Mouse (Mus musculus) heart, adult 2 months (tissue): ENCODE measurements at regions not wholly inside any gene's neighbourhood (a gene's known extent, or its start where the extent isn't known, plus 50 kb on each side); places are given as distances from the start of the nearest gene placed in this dataset.

Source experiments
- DNase-seq, 2 experiments: peaks; one replicate each; pipeline ENCODE4 v3.0.0; 2021
- H3K27ac ChIP-seq: fragments of 200-600 bp; 2 replicates; pipeline ENCODE4 v1.8.1; 2022
- H3K27me3 ChIP-seq: fragments of 200-500 bp; 2 replicates; pipeline ENCODE4 v1.6.1; 2012; ENCODE audit warnings: mild to moderate bottlenecking, low read length, inconsistent platforms, mixed read lengths; ENCODE audit not compliant: control insufficient read depth, insufficient read depth
- H3K36me3 ChIP-seq: fragments of 200-500 bp; 2 replicates; pipeline ENCODE4 v1.6.1; 2012; ENCODE audit warnings: low read length, inconsistent platforms; ENCODE audit not compliant: control insufficient read depth, insufficient read depth
- H3K4me1 ChIP-seq: fragments of 200-500 bp; 2 replicates; pipeline ENCODE4 v1.6.1; 2011; ENCODE audit warnings: low read length; ENCODE audit not compliant: control insufficient read depth, insufficient read depth
- H3K4me3 ChIP-seq: fragments of 200-600 bp; 2 replicates; pipeline ENCODE4 v1.8.1; 2022
- H3K79me2 ChIP-seq: fragments of 200-500 bp; replicated peaks from 2 replicates; pipeline ENCODE4 v1.6.1; 2012; ENCODE audit warnings: mild to moderate bottlenecking, inconsistent platforms, low read length, moderate library complexity, mixed read lengths; ENCODE audit not compliant: control insufficient read depth, insufficient read depth
- H3K9ac ChIP-seq: fragments of 200-500 bp; 2 replicates; pipeline ENCODE4 v1.6.1; 2012; ENCODE audit warnings: low read depth, mild to moderate bottlenecking, control low read depth, inconsistent platforms, low read length, mixed read lengths
- CTCF ChIP-seq: fragments of 200-600 bp; IDR thresholded peaks from 2 replicates; pipeline ENCODE4 v1.8.1; 2022; ENCODE audit warnings: antibody characterized with exemption, mild to moderate bottlenecking, moderate library complexity
- EP300 ChIP-seq: fragments of 200-500 bp; IDR thresholded peaks from 2 replicates; pipeline ENCODE4 v1.6.1; 2011; ENCODE audit warnings: low read depth, low read length, control low read depth; ENCODE audit not compliant: insufficient read depth
- POLR2A ChIP-seq: fragments of 200-500 bp; IDR thresholded peaks from 2 replicates; pipeline ENCODE4 v1.6.1; 2011; ENCODE audit warnings: mild to moderate bottlenecking, low read depth, low read length, control low read depth; ENCODE audit not compliant: insufficient read depth
- WGBS: fragments of 180-500 bp; shearing (Covaris S2); methylation state at CpG from one replicate; pipeline ENCODE4 v1.1.7; 2018; 5-methylcytosine and 5-hydroxymethylcytosine counted together
- intact Hi-C: fragments of 180-260 bp; cut with DNase I; formaldehyde crosslinking; loops from one replicate; pipeline ENCODE4 v1.15.1; 2025

- TF ChIP-seq CTCF (no peak), POLR2A (no peak), EP300 (no peak)
- intact Hi-C loops = no loop called here
- 74% methylated on average over 3 of the region's 3 CpGs for WGBS
These were observed 74.4 kb upstream of the Tnrc6c start for GRCm38 (mm10) chr11:117579720-117580119.

DNA sequence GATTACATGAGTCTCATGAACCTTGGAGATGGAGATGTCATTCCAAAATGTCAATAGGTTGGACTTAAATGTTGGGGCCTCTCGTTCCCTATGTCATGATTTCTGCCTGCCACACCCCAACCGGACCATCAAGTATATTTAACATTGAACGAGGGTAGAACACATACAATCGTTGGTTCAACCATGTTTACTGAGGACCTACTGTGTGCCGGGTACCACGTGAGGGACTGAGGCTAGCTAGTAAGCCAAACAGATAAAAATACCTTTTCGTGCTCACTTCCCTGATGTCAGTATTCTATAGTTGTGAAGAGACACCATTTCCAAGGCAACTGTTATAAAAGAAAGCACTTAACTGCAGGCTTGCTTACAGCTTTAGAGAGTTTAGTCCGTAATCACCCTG, 70.6 kb upstream of the Tnrc6c start:
- no peak overlapping the region for H3K9ac ChIP-seq
- H3K79me2 ChIP-seq = no peaks in the 10 kb centered on the region
- no peaks in the 10 kb centered on the region for H3K36me3 ChIP-seq
- no peak overlapping the region for H3K27ac ChIP-seq
- TF ChIP-seq CTCF (no peak), EP300 (no peak), POLR2A (no peak)
- H3K4me1 ChIP-seq = no peaks in the 10 kb centered on the region
- H3K4me3 ChIP-seq = no peak overlapping the region
- 94% methylated on average over 8 of the region's 8 CpGs for whole genome bisulfite sequencing
- H3K27me3 ChIP-seq = no peaks in the 10 kb centered on the region
- no peak for DNase-seq
- intact Hi-C loops = no loop called here

More at GRCm38 (mm10) chr11:117579720-117580119, 74.4 kb upstream of the Tnrc6c start:
- peaks cover 1% of the 10 kb centered on the region; the same call in 1 of the 2 replicates for H3K4me1 ChIP-seq
- H3K27ac ChIP-seq = no peak overlapping the region
- H3K36me3 ChIP-seq = no peaks in the 10 kb centered on the region
- no peak overlapping the region for H3K4me3 ChIP-seq
- no peaks in the 10 kb centered on the region for H3K79me2 ChIP-seq
- no peaks in the 10 kb centered on the region for H3K27me3 ChIP-seq
- no peak overlapping the region for H3K9ac ChIP-seq
- DNase-seq = no peak

DNA sequence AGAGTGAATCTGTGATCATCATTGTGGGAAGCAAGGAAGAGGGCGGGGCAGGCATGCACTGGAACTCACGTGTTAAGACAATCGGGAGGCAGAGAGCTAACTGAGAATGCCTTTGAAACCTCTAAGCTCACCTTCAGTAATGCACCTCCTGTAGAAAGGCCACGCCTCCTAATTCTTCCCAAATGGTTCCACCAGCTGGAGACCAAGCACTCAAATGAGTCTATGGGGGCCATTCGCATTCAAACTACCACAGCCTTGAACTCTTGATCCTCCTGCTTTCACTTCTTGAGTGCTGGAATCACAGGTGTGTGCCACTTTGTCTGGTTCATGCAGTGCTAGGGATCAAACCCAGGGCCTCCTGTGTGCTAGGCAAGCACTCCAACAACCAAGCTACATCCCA, 68.5 kb upstream of the Tnrc6c start:
- no peak overlapping the region for H3K4me3 ChIP-seq
- 78% methylated on average over 5 of the region's 5 CpGs for WGBS

GRCm38 (mm10) chr11:117586063-117586462, 68.0 kb upstream of the Tnrc6c start:
- H3K4me3 ChIP-seq = no peak overlapping the region
- no peaks in the 10 kb centered on the region for H3K27me3 ChIP-seq
- TF ChIP-seq EP300 = no peak
- no peak for TF ChIP-seq CTCF
- TF ChIP-seq POLR2A = no peak
- WGBS = 70% methylated on average over 4 of the region's 4 CpGs
- no peak overlapping the region for H3K9ac ChIP-seq
- H3K27ac ChIP-seq = no peak overlapping the region
- no peaks in the 10 kb centered on the region for H3K79me2 ChIP-seq
- intact Hi-C loops = no loop called here
- no peaks in the 10 kb centered on the region for H3K4me1 ChIP-seq
- no peak for DNase-seq
- H3K36me3 ChIP-seq = no peaks in the 10 kb centered on the region

More for the DNA sequence above, 68.5 kb upstream of the Tnrc6c start:
- no peaks in the 10 kb centered on the region for H3K4me1 ChIP-seq
- no peak for DNase-seq
- no peaks in the 10 kb centered on the region for H3K36me3 ChIP-seq
- H3K9ac ChIP-seq = no peak overlapping the region
- TF ChIP-seq CTCF (no peak), EP300 (no peak), POLR2A (no peak)
- H3K27me3 ChIP-seq = no peaks in the 10 kb centered on the region
- no peaks in the 10 kb centered on the region for H3K79me2 ChIP-seq
- intact Hi-C loops = no loop called here
- no peak overlapping the region for H3K27ac ChIP-seq

DNA sequence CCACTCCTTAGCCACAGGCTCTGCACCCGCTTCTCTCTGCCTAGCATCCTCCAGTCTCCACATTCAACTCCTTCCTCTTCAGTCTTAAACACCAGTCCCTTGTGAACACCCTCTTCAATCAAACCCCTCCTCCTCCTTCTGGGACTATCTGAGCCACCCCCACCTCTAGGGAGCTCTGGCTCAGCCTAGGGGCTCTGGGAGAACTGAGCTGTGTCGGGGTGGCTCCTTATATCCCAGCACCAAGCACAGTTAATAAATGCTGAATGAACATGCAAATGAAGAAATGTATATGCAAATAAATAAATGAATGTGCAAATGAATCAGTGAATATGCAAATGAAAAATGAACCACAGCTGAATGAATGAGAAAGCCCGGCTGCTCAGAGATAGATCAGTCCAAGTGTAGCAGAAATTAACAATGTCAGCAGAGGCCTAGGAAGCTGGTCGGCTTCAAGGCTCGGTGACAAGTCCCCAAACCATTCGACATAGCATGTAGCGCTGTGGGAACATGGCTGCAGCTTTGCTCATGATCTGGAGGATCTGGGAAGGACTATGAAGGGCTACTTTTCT, 67.1 kb upstream of the Tnrc6c start:
- TF ChIP-seq EP300 (no peak), CTCF (no peak), POLR2A (no peak)
- DNase-seq = no peak
- Histone ChIP-seq H3K79me2 (no peaks in the 10 kb centered on the region), H3K27me3 (no peaks in the 10 kb centered on the region), H3K36me3 (no peaks in the 10 kb centered on the region), H3K9ac (no peak overlapping the region), H3K4me1 (no peaks in the 10 kb centered on the region), H3K4me3 (no peak overlapping the region), H3K27ac (no peak overlapping the region)
- intact Hi-C loops = no loop called here
- WGBS = 87% methylated on average over 7 of the region's 7 CpGs

- no peak for DNase-seq
- no peaks in the 10 kb centered on the region for H3K4me1 ChIP-seq
- H3K79me2 ChIP-seq = no peaks in the 10 kb centered on the region
- TF ChIP-seq EP300 = no peak
- no peak for TF ChIP-seq POLR2A
- TF ChIP-seq CTCF = no peak
- WGBS = 88% methylated on average over 8 of the region's 8 CpGs
- intact Hi-C loops = no loop called here
- no peaks in the 10 kb centered on the region for H3K36me3 ChIP-seq
- H3K27ac ChIP-seq = no peak overlapping the region
- H3K9ac ChIP-seq = no peak overlapping the region
- H3K27me3 ChIP-seq = no peaks in the 10 kb centered on the region
- no peak overlapping the region for H3K4me3 ChIP-seq
These were observed 65.1 kb upstream of the Tnrc6c start for GRCm38 (mm10) chr11:117589006-117589405.
